Mouse (Mus musculus) layer of hippocampus, adult 2 months (tissue): ENCODE data around the gene Galnt11. TPM values are rescaled to one million over a fixed set of nuclear protein-coding genes. Genes with fewer than 3 reads are reported as not detected.
"Not testable (repeated sequence)": the region's sequence is repeated elsewhere in the genome, so short reads cannot be mapped to it uniquely, and the experiment has no call there.

ENCODE experiments used
- DNase-seq, 2 experiments: peaks; one replicate each; pipeline ENCODE4 v3.0.0; 2022; ENCODE audit warnings: low spot score in 2 of 2
- H3K27ac ChIP-seq: fragments of 200-600 bp; 2 replicates; pipeline ENCODE4 v1.8.1; 2022
- H3K4me3 ChIP-seq: fragments of 200-600 bp; 2 replicates; pipeline ENCODE4 v1.8.1; 2022; ENCODE audit warnings: mild to moderate bottlenecking
- CTCF ChIP-seq: fragments of 200-600 bp; conservative IDR thresholded peaks from 2 replicates; pipeline ENCODE4 v1.8.1; 2022; ENCODE audit warnings: antibody characterized with exemption, mild to moderate bottlenecking, moderate library complexity
- total RNA-seq, 2 experiments: library from RNA; stranded (reverse); gene quantifications; 2 replicates each; pipeline ENCODE4 v1.2.3; 2021

The Galnt11 gene
- total RNA-seq, 2 experiments from 2014 or later = 43.5 to 46.7 TPM

- peak within 1 kb of the TSS; percentile 71 for H3K4me3 ChIP-seq
- TF ChIP-seq CTCF = no peak
- H3K27ac ChIP-seq = peak within 1 kb of the TSS; percentile 96
- DNase-seq = peak; percentile 91 to 94
Observed at GRCm38 (mm10) chr5:25222752-25223702, 1.3 kb downstream of the Galnt11 start, which contains the start of gene E130116L18Rik. E130116L18Rik (minus strand) TSS chr5:25223153.

DNA sequence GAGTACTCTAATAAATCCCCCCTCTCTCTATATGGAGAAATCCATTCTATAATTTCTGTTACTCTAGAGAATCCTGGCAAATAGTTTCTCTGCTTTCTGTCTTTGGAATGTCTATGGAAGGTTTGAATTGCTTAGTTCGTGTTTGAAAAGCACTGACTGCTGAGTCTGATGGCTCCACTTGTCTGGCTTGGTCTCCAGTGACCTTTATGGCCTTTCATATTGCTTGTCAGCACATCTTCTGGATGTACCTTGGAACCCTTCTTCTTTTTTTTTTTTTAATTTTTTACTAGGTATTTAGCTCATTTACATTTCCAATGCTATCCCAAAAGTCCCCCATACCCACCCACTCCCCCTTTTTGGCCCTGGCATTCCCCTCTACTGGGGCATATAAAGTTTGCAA lies 2.7 kb downstream of the Galnt11 start:
- DNase-seq, H3K27ac ChIP-seq, H3K4me3 ChIP-seq: not testable (repeated sequence)

GRCm38 (mm10) chr5:25243101-25243500 lies 21.4 kb downstream of the Galnt11 start:
- no peak overlapping the region for H3K4me3 ChIP-seq
- no peak for TF ChIP-seq CTCF

DNA sequence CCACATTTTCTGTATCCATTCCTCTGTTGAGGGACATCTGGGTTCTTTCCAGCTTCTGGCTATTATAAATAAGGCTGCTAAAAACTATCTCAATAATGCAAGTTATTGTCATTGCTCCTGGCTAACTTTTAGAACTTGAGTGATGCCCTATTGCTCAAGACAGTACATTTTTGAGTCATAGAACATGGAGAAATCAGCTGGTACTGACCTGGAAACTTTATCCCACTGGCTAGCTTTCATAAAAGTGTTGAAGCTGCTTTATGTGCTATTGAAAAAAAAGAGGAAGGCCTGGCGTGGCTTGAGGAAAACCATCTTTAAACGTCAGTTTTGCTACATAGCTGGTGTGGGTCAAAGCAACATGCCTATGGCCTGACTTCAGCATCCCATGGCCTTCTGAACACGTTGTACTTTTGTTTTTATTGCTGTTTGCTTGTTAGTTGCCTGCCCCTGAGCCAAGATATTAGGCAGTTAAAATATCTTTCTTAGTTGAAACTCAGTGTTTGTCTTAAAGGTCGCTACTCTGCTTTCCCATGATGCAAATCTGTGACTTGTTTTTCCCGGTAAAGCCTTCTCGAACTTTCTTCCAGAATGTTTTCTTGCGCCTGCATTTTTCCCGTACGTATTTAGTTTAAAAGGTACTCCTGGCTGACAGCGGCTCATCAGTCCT lies 24.2 kb downstream of the Galnt11 start:
- TF ChIP-seq CTCF = no peak
- Histone ChIP-seq H3K27ac (no peak overlapping the region), H3K4me3 (no peak overlapping the region)
- no peak for DNase-seq

More at GRCm38 (mm10) chr5:25243101-25243500, 21.4 kb downstream of the Galnt11 start:
- no peak overlapping the region for H3K27ac ChIP-seq
- no peak for DNase-seq

- Histone ChIP-seq H3K4me3 (no peak overlapping the region), H3K27ac (no peak overlapping the region)
- no peak for TF ChIP-seq CTCF
- DNase-seq = no peak
Observed at GRCm38 (mm10) chr5:25246473-25246865, 24.8 kb downstream of the Galnt11 start.

GRCm38 (mm10) chr5:25247036-25247435 lies 25.3 kb downstream of the Galnt11 start:
- H3K27ac ChIP-seq = no peak overlapping the region
- DNase-seq = no peak
- TF ChIP-seq CTCF = no peak
- H3K4me3 ChIP-seq = no peak overlapping the region

DNA sequence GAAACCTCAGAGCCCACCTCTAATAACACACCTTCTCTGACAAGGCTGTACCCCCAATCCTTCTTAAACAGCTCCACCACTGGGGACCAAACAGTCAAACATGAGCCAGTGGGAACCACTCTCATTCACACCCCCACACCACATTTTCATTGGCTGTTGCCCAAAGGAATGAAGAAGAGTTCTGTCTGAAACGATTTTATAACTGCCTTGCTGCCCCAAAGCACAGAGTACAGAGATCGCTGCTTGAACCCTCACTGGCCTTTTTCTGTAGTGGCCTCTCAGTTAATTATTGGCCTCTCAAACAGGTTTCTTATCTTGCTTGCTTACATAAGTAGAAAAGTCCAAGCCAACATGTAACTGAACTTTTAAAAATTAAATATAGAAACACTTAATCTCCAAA lies 30.7 kb downstream of the Galnt11 start:
- no peak for TF ChIP-seq CTCF
- no peak for DNase-seq
- no peak overlapping the region for H3K4me3 ChIP-seq
- H3K27ac ChIP-seq = no peak overlapping the region

- Histone ChIP-seq H3K27ac (no peak overlapping the region), H3K4me3 (no peak overlapping the region)
- DNase-seq = no peak
- no peak for TF ChIP-seq CTCF
Observed at GRCm38 (mm10) chr5:25252825-25253544, 31.3 kb downstream of the Galnt11 start.

GRCm38 (mm10) chr5:25254491-25254890 lies 32.8 kb downstream of the Galnt11 start:
- Histone ChIP-seq H3K4me3 (no peak overlapping the region), H3K27ac (no peak overlapping the region)
- no peak for DNase-seq
- TF ChIP-seq CTCF = no peak

GRCm38 (mm10) chr5:25256686-25257085 lies 35.0 kb downstream of the Galnt11 start:
- DNase-seq = peak in 1 of 2 experiments; percentile 26
- no peak overlapping the region for H3K4me3 ChIP-seq
- no peak for TF ChIP-seq CTCF
- peak overlapping the region; percentile 39; the same call in 1 of the 2 replicates for H3K27ac ChIP-seq

DNA sequence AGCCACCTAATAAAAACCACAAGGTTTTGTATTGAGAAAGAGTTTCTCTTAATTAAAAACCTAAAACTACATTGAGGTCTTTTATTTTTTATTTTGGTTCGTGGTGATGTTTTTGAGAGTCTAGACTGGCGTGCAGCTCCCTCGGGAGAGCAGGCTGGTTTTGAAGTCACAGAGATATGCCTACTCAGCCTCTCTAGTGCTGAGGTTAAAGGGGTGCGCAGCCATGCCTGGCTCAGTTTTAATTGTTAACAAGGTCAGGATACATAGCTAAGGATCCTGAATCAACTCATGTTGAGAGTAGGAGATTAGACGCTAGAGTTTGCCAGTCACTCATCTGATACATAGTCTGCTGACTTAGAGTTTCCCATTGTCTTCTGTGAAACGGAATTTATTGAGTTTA lies 39.7 kb downstream of the Galnt11 start:
- Histone ChIP-seq H3K27ac (no peak overlapping the region), H3K4me3 (no peak overlapping the region)
- no peak for DNase-seq
- no peak for TF ChIP-seq CTCF

- DNase-seq = no peak
- no peak overlapping the region for H3K27ac ChIP-seq
- no peak for TF ChIP-seq CTCF
- H3K4me3 ChIP-seq = no peak overlapping the region
Observed at GRCm38 (mm10) chr5:25262266-25262665, 40.6 kb downstream of the Galnt11 start.
